Mouse (Mus musculus): ENCODE results near the gene Klhl12.

GRCm38 (mm10) chr1:134518677-134519076 lies 63.3 kb downstream of the Klhl12 start:
- peak; percentile 87 for TF ChIP-seq CTCF (IDR thresholded peaks at IDR 0.05; ENCODE audit: low read depth)
- no peak for TF ChIP-seq EP300 (IDR thresholded peaks at IDR 0.05; ENCODE audit: low read depth)

Measured in heart, postnatal 0 days (tissue).